ENCODE assay signal across 8 mouse cellular contexts in the genomic region with DNA sequence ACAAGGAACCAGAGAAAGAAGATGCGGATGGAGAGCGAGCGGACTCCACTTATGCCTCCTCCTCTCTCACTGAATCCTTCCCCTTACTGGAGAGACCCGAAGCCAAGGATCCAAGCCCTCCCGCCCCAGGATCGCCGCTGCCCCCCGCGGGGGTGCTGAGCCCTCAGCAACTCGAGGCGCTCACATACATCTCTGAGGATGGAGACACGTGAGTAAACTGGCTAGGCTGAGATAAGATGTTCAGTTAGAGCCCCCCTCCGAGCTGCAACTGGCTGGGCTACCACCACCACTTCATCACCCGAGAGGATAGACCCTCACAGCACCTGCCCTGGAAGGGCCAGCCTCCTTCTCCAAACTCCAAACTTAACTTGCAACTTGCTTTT. TPM values are rescaled to one million over a fixed set of nuclear protein-coding genes. Genes with fewer than 3 reads are reported as not detected.
DNase-seq lines count a peak whose midpoint lies in the region; ATAC-seq and TF ChIP-seq lines count a peak whose summit lies in the region.

No protein-coding gene starts in this region.

- 2% methylated on average over 14 of the region's 14 CpGs for WGBS in heart, embryonic 11.5 days (ENCODE audit: insufficient replicate concordance)
- WGBS in forebrain, postnatal 0 days: 3% methylated on average over 14 of the region's 14 CpGs
- WGBS in macrophage (ENCODE audit: missing documents): 1% methylated on average over 14 of the region's 14 CpGs

- TF ChIP-seq EP300 in ES-Bruce4 (IDR thresholded peaks at IDR 0.05; ENCODE audit: insufficient read depth, low read depth, low read length): no peak

- peaks cover 7% of the 10 kb centered on the region; the same call in 1 of the 2 replicates for H3K79me2 ChIP-seq in macrophage (ENCODE audit: inconsistent target)

- H3K4me1 ChIP-seq in heart, embryonic 11.5 days (ENCODE audit: control insufficient read depth, insufficient read depth, low read length): peaks cover 6% of the 10 kb centered on the region; the same call in 1 of the 2 replicates
- no peaks in the 10 kb centered on the region for H3K4me1 ChIP-seq in ES-Bruce4 (ENCODE audit: control insufficient read depth, insufficient read depth, low read length)
- 0 out of 2 replicates have a peak, but pooled peaks cover 6% of the 10 kb centered on the region for H3K4me1 ChIP-seq in forebrain, postnatal 0 days (ENCODE audit: insufficient read depth)

- H3K4me3 ChIP-seq in heart, embryonic 11.5 days (ENCODE audit: low read depth, low read length): peak overlapping the region; percentile 60
- H3K4me3 ChIP-seq in ES-Bruce4 (ENCODE audit: low read depth, low read length) (peak overlapping the region; percentile 79), macrophage (ENCODE audit: inconsistent target) (peak overlapping the region; percentile 60)
- peak overlapping the region; percentile 53 for H3K4me3 ChIP-seq in forebrain, postnatal 0 days (ENCODE audit: low read depth, low read length)

- peak overlapping the region; percentile 65 for H3K9ac ChIP-seq in heart, embryonic 11.5 days (ENCODE audit: low read depth, low read length)
- H3K9ac ChIP-seq in ES-Bruce4 (ENCODE audit: low read depth, poor library complexity, severe bottlenecking): peak overlapping the region; percentile 78
- peak overlapping the region; percentile 56 for H3K9ac ChIP-seq in forebrain, postnatal 0 days

- no peak for ATAC-seq in heart, embryonic 11.5 days (replicated peaks; ENCODE audit: insufficient number of reproducible peaks, low FRiP score, low TSS enrichment)
- ATAC-seq in forebrain, postnatal 0 days: peak; percentile 4; the same call in 1 of the 2 replicates

- peak overlapping the region; percentile 94 for H3K4me2 ChIP-seq in heart, embryonic 11.5 days
- peak overlapping the region; percentile 93 for H3K4me2 ChIP-seq in forebrain, postnatal 0 days (ENCODE audit: low read depth)

- DNase-seq in heart, adult 9 months (ENCODE audit: low spot score in 2 of 2): no peak
- DNase-seq in forebrain, postnatal 0 days: no peak
- no peak for DNase-seq in frontal cortex, adult 2 months (ENCODE audit: extremely low spot score in 1 of 2, low spot score in 1 of 2)
- DNase-seq in adrenal gland, postnatal 25 days: no peak
- no peak for DNase-seq in retina, embryonic 14.5 days (ENCODE audit: low spot score)

- no peak overlapping the region for H3K27ac ChIP-seq in heart, embryonic 11.5 days (ENCODE audit: low read depth, low read length)
- H3K27ac ChIP-seq in ES-Bruce4 (ENCODE audit: insufficient read depth, low read length): no peak overlapping the region
- no peak overlapping the region for H3K27ac ChIP-seq in forebrain, postnatal 0 days (ENCODE audit: low read depth, low read length)
- H3K27ac ChIP-seq in macrophage: peak overlapping the region; percentile 37

- TF ChIP-seq CTCF in ES-Bruce4 (IDR thresholded peaks at IDR 0.05; ENCODE audit: low read depth, low read length): no peak
- no peak for TF ChIP-seq CTCF in forebrain, postnatal 0 days (IDR thresholded peaks at IDR 0.05; ENCODE audit: low read depth)

- no peak for TF ChIP-seq POLR2A in ES-Bruce4 (IDR thresholded peaks at IDR 0.05; ENCODE audit: insufficient read depth, low read length)

- no peaks in the 10 kb centered on the region for H3K9me3 ChIP-seq in heart, embryonic 11.5 days (replicated peaks; ENCODE audit: control insufficient read depth, low read length)
- H3K9me3 ChIP-seq in ES-Bruce4 (replicated peaks; ENCODE audit: control insufficient read depth, insufficient read depth, low read length, poor library complexity, severe bottlenecking): no peaks in the 10 kb centered on the region
- no peaks in the 10 kb centered on the region for H3K9me3 ChIP-seq in forebrain, postnatal 0 days (ENCODE audit: low read length)

- peaks cover 22% of the 10 kb centered on the region for H3K27me3 ChIP-seq in heart, embryonic 11.5 days (ENCODE audit: control insufficient read depth, insufficient read depth, low read length)
- no peaks in the 10 kb centered on the region for H3K27me3 ChIP-seq in ES-Bruce4 (ENCODE audit: control insufficient read depth, insufficient read depth, low read length, poor library complexity, severe bottlenecking)
- no peaks in the 10 kb centered on the region for H3K27me3 ChIP-seq in forebrain, postnatal 0 days (ENCODE audit: insufficient read depth, low read length)

- no peaks in the 10 kb centered on the region for H3K36me3 ChIP-seq in heart, embryonic 11.5 days (ENCODE audit: control insufficient read depth, insufficient read depth, low read length)
- H3K36me3 ChIP-seq in ES-Bruce4 (ENCODE audit: control insufficient read depth, insufficient read depth, low read length, poor library complexity, severe bottlenecking) (no peaks in the 10 kb centered on the region), macrophage (ENCODE audit: inconsistent target) (peaks cover 11% of the 10 kb centered on the region; the same call in 1 of the 2 replicates)
- H3K36me3 ChIP-seq in forebrain, postnatal 0 days (ENCODE audit: insufficient read depth): no peaks in the 10 kb centered on the region

RNA-seq across cellular contexts. Expression of a gene that starts 0.6 kb away (rescaled TPM):
- polyA plus RNA-seq in heart, embryonic 11.5 days (2014; fragmentation: Nextera tagmentation; extraction: Ambion mirVana): 2.4 TPM in 2 replicates
- 2.7 and 3.0 TPM in 2 replicates for polyA plus RNA-seq in ES-Bruce4 (2011; ENCODE audit: insufficient read depth, insufficient read length, low read depth, missing spikeins)
- 2.8 and 3.1 TPM in 2 replicates for total RNA-seq in forebrain, postnatal 0 days (2014; rRNA removed)
- 2.2 and 2.7 TPM in 2 replicates for polyA plus RNA-seq in forebrain, postnatal 0 days (2015; fragmentation: Nextera tagmentation; extraction: Ambion mirVana)
- total RNA-seq in macrophage (2018; cell fraction: chromatin; rRNA removed): 100 to 1,000 TPM in 18 of 26 experiments, 10 to 100 TPM in 8; 11.3 to 677 (median 279) TPM
- total RNA-seq in macrophage (2018; cell fraction: cytosol; rRNA removed): 100 to 1,000 TPM in 8 of 26 experiments, 10 to 100 TPM in 16, 1 to 10 TPM in 2; 7.9 to 269 (median 43.5) TPM
- total RNA-seq in macrophage (2018; cell fraction: nucleus; rRNA removed): 100 to 1,000 TPM in 19 of 26 experiments, 10 to 100 TPM in 6, 1 to 10 TPM in 1; 9.8 to 645 (median 296) TPM
- 5.5 to 11.3 TPM (median 9.9 TPM) in 3 replicates for polyA plus RNA-seq in macrophage (2018)
- polyA plus RNA-seq in frontal cortex, adult 2 months (2012; rRNA removed): 1.8 and 2.0 TPM in 2 replicates
- 3.1 and 3.6 TPM in 2 replicates for total RNA-seq in adrenal gland, postnatal 25 days (2021)

RNA-seq across cellular contexts. Expression of a gene that starts 6.6 kb away (rescaled TPM):
- 1.00 and 1.0 TPM in 2 replicates for polyA plus RNA-seq in heart, embryonic 11.5 days (2014; fragmentation: Nextera tagmentation; extraction: Ambion mirVana)
- polyA plus RNA-seq in ES-Bruce4 (2011; ENCODE audit: insufficient read depth, insufficient read length, low read depth, missing spikeins): 1.5 and 1.8 TPM in 2 replicates
- total RNA-seq in forebrain, postnatal 0 days (2014; rRNA removed): 79.2 and 79.6 TPM in 2 replicates
- 32.2 and 33.7 TPM in 2 replicates for polyA plus RNA-seq in forebrain, postnatal 0 days (2015; fragmentation: Nextera tagmentation; extraction: Ambion mirVana)
- under 1 TPM in 2 of 26 experiments, not detected in 24; 0.13 to 0.20 TPM for total RNA-seq in macrophage (2018; cell fraction: chromatin; rRNA removed)
- not detected for total RNA-seq in macrophage (2018; cell fraction: cytosol; rRNA removed)
- total RNA-seq in macrophage (2018; cell fraction: nucleus; rRNA removed): under 1 TPM in 2 of 26 experiments, not detected in 24; 0.12 to 0.20 TPM
- 0.03 TPM in 1 of 3 replicates, not detected in the others for polyA plus RNA-seq in macrophage (2018)
- 68.7 and 72.1 TPM in 2 replicates for polyA plus RNA-seq in frontal cortex, adult 2 months (2012; rRNA removed)
- 0.15 and 0.19 TPM in 2 replicates for total RNA-seq in adrenal gland, postnatal 25 days (2021)

RNA-seq across cellular contexts. Expression of a gene that starts 7.6 kb away (rescaled TPM):
- polyA plus RNA-seq in heart, embryonic 11.5 days (2014; fragmentation: Nextera tagmentation; extraction: Ambion mirVana): 87.2 and 91.0 TPM in 2 replicates
- polyA plus RNA-seq in ES-Bruce4 (2011; ENCODE audit: insufficient read depth, insufficient read length, low read depth, missing spikeins): 28.2 and 31.7 TPM in 2 replicates
- 80.9 and 87.0 TPM in 2 replicates for total RNA-seq in forebrain, postnatal 0 days (2014; rRNA removed)
- 83.8 and 89.6 TPM in 2 replicates for polyA plus RNA-seq in forebrain, postnatal 0 days (2015; fragmentation: Nextera tagmentation; extraction: Ambion mirVana)
- total RNA-seq in macrophage (2018; cell fraction: chromatin; rRNA removed): 100 to 1,000 TPM in 12 of 26 experiments, 10 to 100 TPM in 14; 21.2 to 410 (median 74.1) TPM
- 10 to 100 TPM; 41.0 to 71.6 (median 56.5) TPM for total RNA-seq in macrophage (2018; cell fraction: cytosol; rRNA removed)
- total RNA-seq in macrophage (2018; cell fraction: nucleus; rRNA removed): 100 to 1,000 TPM in 13 of 26 experiments, 10 to 100 TPM in 13; 49.8 to 383 (median 91.4) TPM
- polyA plus RNA-seq in macrophage (2018): 41.2 to 72.8 TPM (median 58.2 TPM) in 3 replicates
- 57.3 and 59.5 TPM in 2 replicates for polyA plus RNA-seq in frontal cortex, adult 2 months (2012; rRNA removed)
- 59.6 and 74.2 TPM in 2 replicates for total RNA-seq in adrenal gland, postnatal 25 days (2021)

RNA-seq across cellular contexts. Expression of a gene that starts 17.0 kb away (rescaled TPM):
- polyA plus RNA-seq in heart, embryonic 11.5 days (2014; fragmentation: Nextera tagmentation; extraction: Ambion mirVana): 1,458 and 1,495 TPM in 2 replicates
- polyA plus RNA-seq in ES-Bruce4 (2011; ENCODE audit: insufficient read depth, insufficient read length, low read depth, missing spikeins) (3,626 and 3,708 TPM in 2 replicates), macrophage (2018) (519 to 1,022 TPM (median 909 TPM) in 3 replicates)
- 1,283 and 1,351 TPM in 2 replicates for total RNA-seq in forebrain, postnatal 0 days (2014; rRNA removed)
- polyA plus RNA-seq in forebrain, postnatal 0 days (2015; fragmentation: Nextera tagmentation; extraction: Ambion mirVana): 1,258 and 1,497 TPM in 2 replicates
- 100 to 1,000 TPM in 24 of 26 experiments, 10 to 100 TPM in 2; 75.3 to 326 (median 157) TPM for total RNA-seq in macrophage (2018; cell fraction: chromatin; rRNA removed)
- total RNA-seq in macrophage (2018; cell fraction: cytosol; rRNA removed): 1,000 to 10,000 TPM in 1 of 26 experiments, 100 to 1,000 TPM in 25; 478 to 1,021 (median 622) TPM
- total RNA-seq in macrophage (2018; cell fraction: nucleus; rRNA removed): 100 to 1,000 TPM; 134 to 740 (median 322) TPM
- 952 and 985 TPM in 2 replicates for polyA plus RNA-seq in frontal cortex, adult 2 months (2012; rRNA removed)
- 1,940 and 2,378 TPM in 2 replicates for total RNA-seq in adrenal gland, postnatal 25 days (2021)

RNA-seq across cellular contexts. Expression of a gene that starts 32.9 kb away (rescaled TPM):
- 0.13 and 0.23 TPM in 2 replicates for polyA plus RNA-seq in heart, embryonic 11.5 days (2014; fragmentation: Nextera tagmentation; extraction: Ambion mirVana)
- polyA plus RNA-seq in ES-Bruce4 (2011; ENCODE audit: insufficient read depth, insufficient read length, low read depth, missing spikeins) (not detected in 2 replicates), macrophage (2018) (not detected in 3 replicates)
- 1.0 and 1.4 TPM in 2 replicates for total RNA-seq in forebrain, postnatal 0 days (2014; rRNA removed)
- 4.7 and 5.7 TPM in 2 replicates for polyA plus RNA-seq in forebrain, postnatal 0 days (2015; fragmentation: Nextera tagmentation; extraction: Ambion mirVana)
- not detected for total RNA-seq in macrophage (2018; cell fraction: chromatin; rRNA removed)
- not detected for total RNA-seq in macrophage (2018; cell fraction: cytosol; rRNA removed)
- total RNA-seq in macrophage (2018; cell fraction: nucleus; rRNA removed): not detected
- 2.0 and 2.1 TPM in 2 replicates for polyA plus RNA-seq in frontal cortex, adult 2 months (2012; rRNA removed)
- total RNA-seq in adrenal gland, postnatal 25 days (2021): not detected in 2 replicates

Comparison
In these comparisons a context has a peak if more than half of its experiments do, and no peak if none do; other contexts are left out.
1. RNA of a gene that starts 6.6 kb away (polyA plus RNA-seq): 68.7 to 72.1 TPM in frontal cortex, adult 2 months and 32.2 to 33.7 TPM in forebrain, postnatal 0 days; 1.5 to 1.8 TPM in ES-Bruce4, 1.00 to 1.0 TPM in heart, embryonic 11.5 days and 0.03 TPM in macrophage; every median in the first group is over 10 times any median in the second.
2. Peak in every context shown above with its lines, with median percentiles within 50 percentile points of each other: H3K4me3 ChIP-seq and H3K9ac ChIP-seq.